Mouse (Mus musculus) lung, adult 18-20 months (tissue): ENCODE data around the gene Lamtor1.
A peak's percentile ranks its signal among the peaks of the same experiment; 100 is the strongest.
"Not testable (repeated sequence)": the region's sequence is repeated elsewhere in the genome, so short reads cannot be mapped to it uniquely, and the experiment has no call there.

Experiments used
- DNase-seq, 2 experiments: peaks; one replicate each; pipeline ENCODE4 v3.0.0; 2022; ENCODE audit warnings: mixed read lengths in 2 of 2

Gene Lamtor1

GRCm38 (mm10) chr7:101900331-101901097 lies 5.2 kb upstream of the Lamtor1 start:
- no peak for DNase-seq

GRCm38 (mm10) chr7:101901969-101902368 lies 3.7 kb upstream of the Lamtor1 start:
- no peak for DNase-seq

DNA sequence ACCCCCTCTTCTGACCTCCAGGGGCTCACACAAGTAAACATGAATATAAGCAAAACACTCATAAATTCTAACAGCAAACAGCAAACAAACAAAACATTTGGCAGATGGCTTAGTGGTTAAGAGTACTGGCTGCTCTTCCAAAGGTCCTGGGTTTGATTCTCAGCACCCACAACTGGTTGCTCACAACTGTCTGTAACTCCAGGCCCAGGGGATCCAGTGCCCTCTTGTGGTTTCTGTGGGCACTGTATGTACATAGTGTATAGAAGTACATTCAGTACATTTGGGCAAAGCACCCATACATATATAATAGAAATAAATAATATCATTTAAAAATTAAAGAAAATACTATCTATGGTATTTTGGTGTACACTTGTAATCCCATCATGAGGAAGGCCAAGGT lies 2.9 kb upstream of the Lamtor1 start:
- DNase-seq: no peak

DNA sequence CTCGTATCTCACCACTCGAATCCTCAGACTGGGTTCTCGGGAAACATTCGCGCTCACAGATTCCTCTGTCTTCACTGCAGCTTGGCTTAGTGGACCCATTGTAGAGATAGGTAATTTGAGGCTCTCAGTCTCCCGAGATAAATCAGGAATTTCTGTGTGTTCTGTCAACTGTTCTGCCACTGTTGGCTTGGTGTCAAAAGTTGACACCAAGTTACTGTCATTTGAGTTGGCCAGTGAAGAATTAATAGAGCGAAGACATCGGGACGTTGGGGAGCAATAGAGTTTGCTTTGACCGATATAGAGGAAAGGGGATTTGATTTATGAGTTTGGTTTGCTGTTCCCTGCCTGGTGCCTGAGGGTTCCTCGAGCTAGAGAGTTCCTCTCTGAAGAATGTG lies 580 bp downstream of the Lamtor1 start, which contains the start of gene Tomt:
TSS of gene Tomt (minus strand) at position 73 of the 395 bp plus-strand sequence.
- DNase-seq: no peak

DNA sequence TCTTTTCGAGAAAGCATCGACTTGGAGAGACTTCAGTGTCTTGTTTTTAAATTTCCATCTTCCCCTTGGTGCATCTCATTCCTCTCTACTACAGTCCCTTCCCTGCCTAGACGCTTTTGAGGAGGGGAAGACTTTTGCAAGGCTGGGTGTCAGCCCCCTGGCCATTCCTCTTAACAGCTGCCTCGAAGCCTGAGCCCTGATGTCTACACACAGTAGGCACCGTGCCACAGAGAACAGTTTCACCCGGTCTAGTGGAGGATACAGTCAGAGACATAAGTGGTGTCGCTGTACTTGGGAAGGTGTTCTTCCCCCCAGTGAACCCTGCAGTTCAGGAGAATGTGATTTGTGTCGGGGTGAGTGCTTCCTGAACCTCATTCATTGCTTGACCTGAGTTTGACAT lies 992 bp downstream of the Lamtor1 start:
- no peak for DNase-seq

DNA sequence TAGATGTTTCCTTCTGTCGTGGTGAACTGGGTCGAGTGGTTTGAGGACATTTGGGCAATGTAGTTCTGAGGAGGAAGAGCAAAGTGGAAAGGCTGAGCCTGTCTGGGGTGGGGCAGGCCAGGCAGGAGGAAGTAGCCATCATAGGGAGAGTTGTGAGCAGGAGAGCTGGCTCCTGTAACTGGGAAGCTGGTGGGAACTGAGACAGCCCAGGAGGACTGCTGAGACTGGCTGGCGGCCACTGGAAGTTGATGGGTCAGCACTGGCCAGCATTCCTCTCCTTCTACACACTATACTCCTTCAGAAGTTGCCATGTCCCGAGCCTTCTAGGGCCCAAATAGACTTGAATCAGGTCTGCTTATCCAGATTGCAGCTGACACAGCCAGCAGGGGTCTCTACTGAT lies 2.7 kb downstream of the Lamtor1 start:
- peak; percentile 36 to 45 for DNase-seq

DNA sequence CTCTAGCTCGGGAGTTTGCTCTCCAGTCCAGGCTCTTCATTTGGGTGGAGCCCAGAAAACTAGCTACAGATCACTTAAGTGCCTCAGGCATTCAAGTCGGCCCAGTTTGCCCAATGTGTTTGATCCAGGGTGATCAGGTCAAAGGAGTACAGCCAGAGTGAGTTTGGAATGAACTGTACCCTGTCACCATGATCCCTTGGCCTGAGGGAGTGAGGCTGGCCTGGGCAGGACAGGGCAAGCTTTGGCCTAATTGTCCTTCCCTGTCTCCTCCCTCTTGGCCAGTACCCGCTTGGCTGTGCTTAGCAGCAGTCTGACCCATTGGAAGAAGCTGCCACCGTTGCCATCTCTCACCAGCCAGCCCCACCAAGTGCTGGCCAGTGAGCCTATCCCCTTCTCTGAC lies 4.4 kb downstream of the Lamtor1 start:
- DNase-seq: no peak

DNA sequence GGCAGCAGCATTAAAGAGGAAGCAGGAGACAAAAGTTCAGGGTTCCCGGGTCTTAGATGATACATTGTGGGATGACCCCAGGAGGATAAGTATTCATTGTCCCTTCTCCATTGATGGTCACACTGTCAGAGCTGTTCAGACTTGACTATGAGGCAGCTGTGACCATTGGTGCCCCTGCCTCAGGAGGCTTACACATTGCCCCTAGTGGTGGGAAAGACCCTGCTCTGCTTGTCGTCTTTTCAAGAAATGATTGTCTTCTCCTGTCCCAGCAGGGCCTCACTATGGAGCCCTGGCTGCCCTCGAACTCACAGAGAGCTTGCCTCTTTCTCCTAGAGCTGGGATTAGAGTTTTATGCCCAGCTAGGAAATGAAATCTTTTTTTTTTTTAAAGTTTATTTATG lies 6.3 kb downstream of the Lamtor1 start:
- no peak for DNase-seq

DNA sequence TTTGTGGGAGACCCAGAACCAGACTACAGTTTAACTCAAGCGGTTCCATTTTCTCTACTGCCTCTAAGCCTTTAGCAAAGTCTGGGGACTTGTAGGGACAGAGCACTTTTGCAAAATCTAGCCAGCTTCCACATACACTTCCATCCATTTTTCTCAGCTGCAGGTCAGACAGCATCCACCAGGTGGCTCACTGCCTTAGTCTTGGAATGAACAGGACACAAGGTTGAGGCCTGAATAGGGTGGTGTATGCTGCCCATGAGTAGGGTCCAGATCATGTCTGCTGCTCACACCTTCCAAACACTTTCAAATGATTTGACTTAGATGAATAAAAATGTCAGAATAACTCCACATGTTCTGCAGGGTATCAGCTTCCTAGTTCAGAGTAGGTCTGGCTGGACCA lies 12.4 kb downstream of the Lamtor1 start:
- DNase-seq: peak; percentile 54 to 56

DNA sequence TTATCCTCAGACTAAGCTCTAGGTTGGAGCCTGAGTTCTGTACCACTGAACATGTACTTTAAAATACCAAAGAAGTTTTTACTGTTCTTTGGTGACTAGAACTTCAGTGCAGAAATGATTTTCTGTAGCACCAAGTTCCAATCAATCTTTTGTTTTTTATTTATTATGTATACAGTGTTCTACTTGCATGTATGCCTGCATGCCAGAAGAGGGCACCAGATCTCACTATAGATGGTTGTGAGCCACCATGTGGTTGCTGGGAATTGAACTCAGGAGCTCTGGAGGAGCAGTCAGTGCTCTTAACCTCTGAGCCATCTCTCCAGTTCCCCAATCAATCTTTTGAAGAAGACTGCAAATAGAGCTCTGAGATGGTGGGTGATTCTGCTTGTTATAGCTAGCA lies 20.2 kb downstream of the Lamtor1 start:
- DNase-seq: not testable (repeated sequence)

DNA sequence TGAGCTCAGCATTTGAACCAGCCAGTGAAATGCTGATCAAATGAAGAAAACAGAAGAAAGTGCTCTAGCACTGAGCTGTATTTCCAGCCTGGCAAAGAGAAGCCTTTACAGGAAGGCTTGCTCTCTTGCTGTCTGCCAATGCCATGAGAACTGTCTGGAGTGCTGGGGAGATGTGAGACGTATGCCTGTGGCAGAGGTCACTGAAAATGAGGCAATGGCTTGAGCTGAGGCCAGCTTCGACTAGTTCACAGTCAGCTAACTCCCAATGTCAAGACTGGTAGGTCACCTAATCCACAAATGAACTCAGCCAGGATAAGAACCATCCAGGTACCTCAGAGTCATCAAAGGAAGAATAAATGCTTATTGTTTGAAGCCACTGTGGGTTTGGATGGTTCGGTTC lies 22.4 kb downstream of the Lamtor1 start:
- DNase-seq: no peak

GRCm38 (mm10) chr7:101932551-101932950 lies 26.8 kb downstream of the Lamtor1 start:
- peak; percentile 18 to 54 for DNase-seq

DNA sequence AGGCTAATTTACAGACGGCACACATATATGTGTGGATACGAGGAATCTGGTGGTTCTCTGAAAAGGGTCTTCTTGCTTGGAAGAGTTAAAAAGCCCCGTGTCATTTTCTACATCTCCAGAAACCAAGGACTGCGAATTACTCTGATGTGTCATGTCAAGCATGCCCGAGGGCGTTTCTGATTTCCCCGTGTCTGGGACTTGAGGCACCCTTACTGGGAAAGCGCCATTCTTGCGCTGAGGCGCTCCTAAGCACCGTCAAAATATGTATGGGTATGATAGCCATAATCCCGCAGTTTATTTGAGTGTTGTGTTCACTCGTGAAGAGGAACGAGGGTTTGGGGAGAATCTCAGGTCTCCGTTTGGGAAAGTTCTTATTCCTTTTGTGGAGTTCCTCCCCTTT lies 27.6 kb downstream of the Lamtor1 start:
- DNase-seq: no peak

- DNase-seq: peak; percentile 99
Observed at GRCm38 (mm10) chr7:101933751-101934240, 28.1 kb downstream of the Lamtor1 start, which contains the start of the genes Lrrc51 and Numa1. Gene Lrrc51, minus strand, starts transcription at chr7:101933895. Gene Numa1, plus strand, starts transcription at chr7:101934111.

GRCm38 (mm10) chr7:101935957-101936356 lies 30.3 kb downstream of the Lamtor1 start:
- no peak for DNase-seq

GRCm38 (mm10) chr7:101936996-101937395 lies 31.3 kb downstream of the Lamtor1 start:
- no peak for DNase-seq

- DNase-seq: no peak
Observed at GRCm38 (mm10) chr7:101937569-101937968, 31.9 kb downstream of the Lamtor1 start.

- no peak for DNase-seq
Observed at GRCm38 (mm10) chr7:101938348-101938747, 32.6 kb downstream of the Lamtor1 start.

DNA sequence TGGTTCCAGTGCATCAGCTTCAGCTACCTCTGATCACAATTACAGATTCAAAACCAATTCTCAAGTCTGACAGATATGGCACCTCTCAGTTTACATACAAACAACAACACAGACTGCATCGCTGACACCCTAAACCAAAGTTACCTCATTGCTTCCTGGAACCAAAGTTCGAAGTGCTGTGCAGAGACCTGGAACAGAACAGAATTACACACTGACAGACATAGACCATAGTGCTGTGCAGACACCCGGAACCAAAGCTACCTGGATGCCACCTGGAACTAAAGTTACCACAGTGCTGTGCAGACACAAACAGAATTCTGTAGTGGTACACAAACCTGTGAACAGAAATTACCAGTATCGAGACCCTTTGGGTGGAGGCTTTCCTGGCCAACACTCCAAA lies 34.1 kb downstream of the Lamtor1 start:
- no peak for DNase-seq

- not testable (repeated sequence) for DNase-seq
Observed at GRCm38 (mm10) chr7:101949008-101949407, 43.3 kb downstream of the Lamtor1 start.

GRCm38 (mm10) chr7:101951648-101952047 lies 45.9 kb downstream of the Lamtor1 start:
- no peak for DNase-seq

- no peak for DNase-seq
Observed at GRCm38 (mm10) chr7:101952098-101952497, 46.4 kb downstream of the Lamtor1 start.

DNA sequence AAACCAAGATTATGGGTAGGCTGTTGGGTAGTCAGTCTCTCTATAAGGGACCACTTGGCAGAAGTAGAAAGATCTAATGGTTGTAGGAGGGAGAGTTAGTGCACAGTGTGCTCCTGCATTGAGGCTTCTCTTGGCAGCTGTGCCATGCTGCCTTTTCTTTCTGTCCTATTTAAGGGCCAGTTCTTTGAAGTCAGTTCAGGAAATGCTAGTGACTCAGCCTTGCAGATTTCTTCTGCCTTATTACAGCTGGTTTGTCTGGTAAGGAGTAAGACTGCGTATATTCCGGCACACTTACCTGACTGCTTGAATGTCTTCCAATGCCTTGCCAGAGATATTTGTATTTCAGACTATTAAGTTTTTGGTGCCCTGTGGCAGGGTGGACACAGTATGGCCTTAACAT lies 48.5 kb downstream of the Lamtor1 start:
- no peak for DNase-seq

- no peak for DNase-seq
Observed at GRCm38 (mm10) chr7:101955276-101955675, 49.6 kb downstream of the Lamtor1 start.

DNA sequence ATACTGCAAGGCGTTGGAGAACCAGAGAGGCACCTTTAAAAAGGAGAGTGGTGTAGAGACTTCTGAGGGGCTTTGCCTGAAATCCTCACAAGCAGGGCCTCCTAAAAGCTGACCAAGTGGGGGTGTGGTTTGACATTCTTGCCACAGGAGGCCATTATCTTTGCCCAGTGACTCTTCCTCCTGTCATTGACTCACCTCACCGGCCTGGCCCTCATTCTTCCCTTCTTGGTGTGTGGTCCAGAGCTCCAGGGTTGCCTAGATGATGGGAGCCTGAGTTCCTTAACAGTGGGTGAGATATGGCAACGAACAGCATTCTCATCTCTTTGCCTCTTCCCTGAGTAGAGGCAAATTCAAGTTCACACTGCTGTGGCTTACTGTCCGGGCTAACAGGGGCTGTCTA lies 50.2 kb downstream of the Lamtor1 start:
- DNase-seq: no peak
